In the genomic region with DNA sequence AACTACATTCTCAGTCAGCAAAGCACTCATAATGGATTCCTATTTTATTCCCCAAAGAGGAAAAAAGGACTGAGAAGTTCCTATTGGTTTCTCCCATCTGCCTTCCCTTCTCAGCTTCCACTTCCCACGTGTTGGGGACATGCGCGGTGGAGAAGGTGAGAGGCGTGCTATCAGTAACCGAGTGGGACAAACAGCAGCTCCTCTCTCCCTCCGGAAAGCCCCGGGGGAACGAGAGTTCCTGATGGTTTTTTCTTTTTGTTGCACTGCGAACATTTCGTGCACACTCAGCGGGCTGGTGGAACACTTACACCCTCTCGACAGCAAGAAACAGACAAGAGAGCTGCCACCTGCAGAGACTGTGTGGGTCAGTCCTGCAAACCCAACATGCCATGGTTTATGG, we compare ENCODE assay signal across 25 mouse cellular contexts. TPM values are rescaled to one million over a fixed set of nuclear protein-coding genes. Genes with fewer than 3 reads are reported as not detected.
A peak's percentile ranks its signal among the peaks of the same experiment; 100 is the strongest.
DNase-seq lines count a peak whose midpoint lies in the region; ATAC-seq and TF ChIP-seq lines count a peak whose summit lies in the region.
"Had no signal": no experiment of that assay in that cellular context is flagged by ENCODE, and none has a peak within 500 bp of the region (broad histone marks: within the 10 kb centered on the region; RNA-seq: fewer than 3 reads in every experiment).

No protein-coding gene starts in this region.

- no peak for TF ChIP-seq EP300 in CH12.LX (IDR thresholded peaks at IDR 0.05; ENCODE audit: low read length)

- no peaks in the 10 kb centered on the region for H3K9me3 ChIP-seq in CH12.LX (replicated peaks; ENCODE audit: low read length)
- no peaks in the 10 kb centered on the region for H3K9me3 ChIP-seq in hindbrain, embryonic 10.5 days
- H3K9me3 ChIP-seq: embryonic facial prominence, embryonic 12.5 days; heart, embryonic 13.5 days; intestine, embryonic 15.5 days; kidney, embryonic 15.5 days; limb, embryonic 13.5 days; liver, embryonic 13.5 days had no signal

- TF ChIP-seq POLR2A in CH12.LX (IDR thresholded peaks at IDR 0.05; ENCODE audit: low read depth, low read length) = no peak

- H3K4me2 ChIP-seq in CH12.LX (ENCODE audit: insufficient read depth, low read depth, poor library complexity, severe bottlenecking) = peak overlapping the region; percentile 48
- H3K4me2 ChIP-seq: embryonic facial prominence, embryonic 12.5 days; heart, embryonic 13.5 days; hindbrain, embryonic 14.5 days; intestine, embryonic 15.5 days; kidney, embryonic 15.5 days; limb, embryonic 13.5 days; liver, embryonic 13.5 days; lung, embryonic 14.5 days had no signal

- H3K27ac ChIP-seq in layer of hippocampus, adult 2 months = peak overlapping the region; percentile 90
- peak overlapping the region; percentile 80 for H3K27ac ChIP-seq in CH12.LX (ENCODE audit: insufficient read depth, low read depth)
- no peak overlapping the region for H3K27ac ChIP-seq in hindbrain, embryonic 10.5 days
- H3K27ac ChIP-seq: embryonic facial prominence, embryonic 12.5 days; heart, embryonic 13.5 days; hindbrain, embryonic 14.5 days; intestine, embryonic 15.5 days; kidney, embryonic 15.5 days; limb, embryonic 13.5 days; liver, embryonic 13.5 days had no signal

- no peak for TF ChIP-seq CTCF in layer of hippocampus, adult 2 months (conservative IDR thresholded peaks at IDR 0.05)
- no peak for TF ChIP-seq CTCF in CH12.LX (conservative IDR thresholded peaks at IDR 0.05 in 1 of 2, IDR thresholded peaks at IDR 0.05 in 1 of 2; ENCODE audit: low read depth in 2 of 2, low read length in 2 of 2)

- H3K4me3 ChIP-seq in layer of hippocampus, adult 2 months = no peak overlapping the region
- H3K4me3 ChIP-seq in CH12.LX (replicated peaks in 1 of 3; ENCODE audit: low read depth in 2 of 3, low read length in 2 of 3, poor library complexity in 1 of 3) = peak overlapping the region; percentile 16 to 57 (median 36)
- no peak overlapping the region for H3K4me3 ChIP-seq in hindbrain, embryonic 10.5 days
- H3K4me3 ChIP-seq: embryonic facial prominence, embryonic 12.5 days; erythroblast, embryonic 14.5 days; heart, embryonic 13.5 days; intestine, embryonic 15.5 days; kidney, embryonic 15.5 days; limb, embryonic 13.5 days; liver, embryonic 13.5 days had no signal

- peaks cover 36 to 77% of the 10 kb centered on the region in 2 experiments for H3K36me3 ChIP-seq in CH12.LX (replicated peaks in 1 of 2; ENCODE audit: control insufficient read depth in 1 of 2, insufficient read depth in 1 of 2, low read length in 1 of 2)
- H3K36me3 ChIP-seq in hindbrain, embryonic 10.5 days = peaks cover 96% of the 10 kb centered on the region

- H3K4me1 ChIP-seq in CH12.LX (ENCODE audit: control insufficient read depth in 1 of 2, insufficient read depth in 2 of 2) = peaks cover 10 to 71% of the 10 kb centered on the region in 2 experiments
- H3K4me1 ChIP-seq in hindbrain, embryonic 10.5 days (replicated peaks) = no peaks in the 10 kb centered on the region
- H3K4me1 ChIP-seq: embryonic facial prominence, embryonic 12.5 days; heart, embryonic 13.5 days; intestine, embryonic 15.5 days; kidney, embryonic 15.5 days; limb, embryonic 13.5 days; liver, embryonic 13.5 days had no signal

- no peaks in the 10 kb centered on the region for H3K27me3 ChIP-seq in CH12.LX (replicated peaks)
- H3K27me3 ChIP-seq in hindbrain, embryonic 10.5 days (ENCODE audit: insufficient read depth, poor library complexity, severe bottlenecking) = no peaks in the 10 kb centered on the region
- H3K27me3 ChIP-seq: embryonic facial prominence, embryonic 12.5 days; heart, embryonic 13.5 days; intestine, embryonic 15.5 days; kidney, embryonic 15.5 days; limb, embryonic 13.5 days; liver, embryonic 13.5 days had no signal

- peaks cover 16% of the 10 kb centered on the region for H3K79me2 ChIP-seq in CH12.LX (replicated peaks; ENCODE audit: control insufficient read depth, extremely low read depth, insufficient read depth, poor library complexity, severe bottlenecking)

- WGBS in hindbrain, embryonic 10.5 days = 94% methylated on average over 12 of the region's 12 CpGs

- dilution Hi-C loops in CH12.LX (cut with MboI; ENCODE audit: extremely low pct_ligation_motif_present, extremely low pct_unique_long_range_greater_than_20kb, low sequenced_read_pairs) = no loop called here

- no peak for TF ChIP-seq RAD21 in CH12.LX (IDR thresholded peaks at IDR 0.05; ENCODE audit: low read depth, low read length)

- DNase-seq in frontal cortex, postnatal 10 days (ENCODE audit: low spot score in 2 of 2) = no peak
- DNase-seq in layer of hippocampus, adult 2 months (ENCODE audit: low spot score in 2 of 2) = peak; percentile 66 to 74
- no peak for DNase-seq in layer of hippocampus, postnatal 25 days (ENCODE audit: extremely low spot score in 1 of 2, low spot score in 1 of 2)
- no peak for DNase-seq in CH12.LX (ENCODE audit: extremely low read depth)
- DNase-seq in layer of hippocampus, postnatal 36 days = peak; percentile 65 to 67
- no peak for DNase-seq in hindbrain, embryonic 10.5 days (ENCODE audit: low spot score)
- DNase-seq in cerebellum, postnatal 25 days = no peak
- DNase-seq: adrenal gland, postnatal 36 days; cerebellum, adult 2 months; kidney, postnatal 4 days; liver, embryonic 13.5 days; lung, embryonic 14.5 days; lung, postnatal 36 days; spleen, adult 18-20 months; thymus, adult 2 months had no signal

- H3K9ac ChIP-seq in CH12.LX (ENCODE audit: insufficient read depth, low read depth) = peak overlapping the region; percentile 36
- H3K9ac ChIP-seq: embryonic facial prominence, embryonic 12.5 days; heart, embryonic 13.5 days; hindbrain, embryonic 14.5 days; intestine, embryonic 15.5 days; kidney, embryonic 15.5 days; limb, embryonic 13.5 days; liver, embryonic 13.5 days; lung, embryonic 14.5 days had no signal

- in situ Hi-C loops in CH12.LX (cut with MboI; ENCODE audit: low pct_ligation_motif_present, low pct_unique_long_range_greater_than_20kb, low sequenced_read_pairs) = no loop called here

- ATAC-seq in frontal cortex, adult (ENCODE audit: low TSS enrichment) = peak; percentile 84
- ATAC-seq: forebrain, embryonic 14.5 days; intestine, embryonic 15.5 days; midbrain, embryonic 16.5 days had no signal

TF ChIP-seq in CH12.LX, 34 proteins besides CTCF, POLR2A, EP300 and RAD21:
- peak; percentile 50; the same call in 1 of the 2 replicates for TF ChIP-seq MAX (IDR thresholded peaks at IDR 0.05; ENCODE audit: low read length)
- TF ChIP-seq POLR2AphosphoS2 (IDR thresholded peaks at IDR 0.05; ENCODE audit: low read depth, low read length) = no peak
- TF ChIP-seq MYC (IDR thresholded peaks at IDR 0.05; ENCODE audit: low read depth, low read length) = peak; percentile 41; the same call in 1 of the 2 replicates
- TF ChIP-seq GABPA (IDR thresholded peaks at IDR 0.05; ENCODE audit: insufficient replicate concordance, low read depth, low read length) = no peak
- peak; percentile 71 for TF ChIP-seq NRF1 (IDR thresholded peaks at IDR 0.05; ENCODE audit: low read depth, low read length)

RNA-seq across cellular contexts. Expression of gene Ncf2, which starts 38.8 kb away (rescaled TPM):
- total RNA-seq in layer of hippocampus, adult 2 months (2021) = 1 to 10 TPM; 1.9 to 2.9 TPM
- 1 to 10 TPM; 3.5 to 3.7 TPM for total RNA-seq in layer of hippocampus, postnatal 25 days (2021)
- total RNA-seq in CH12.LX (2012; rRNA removed) = 82.5 and 89.2 TPM in 2 replicates
- 89.9 and 99.9 TPM in 2 replicates for total RNA-seq in CH12.LX (2014; rRNA removed)
- polyA plus RNA-seq in CH12.LX (2012; ENCODE audit: insufficient read length, low read depth) = 82.6 and 85.8 TPM in 2 replicates
- total RNA-seq in layer of hippocampus, postnatal 36 days (2021) = 1 to 10 TPM; 3.1 to 4.9 TPM
- 2.5 and 4.2 TPM in 2 replicates for polyA plus RNA-seq in hindbrain, embryonic 10.5 days (2016; fragmentation: Nextera tagmentation; extraction: Ambion mirVana)

Comparison
In these comparisons a context has a peak if more than half of its experiments do, and no peak if none do; other contexts are left out.
1. DNase-seq: peak in layer of hippocampus, adult 2 months (2 of 2) and layer of hippocampus, postnatal 36 days (2 of 2); none in frontal cortex, postnatal 10 days (0 of 2), layer of hippocampus, postnatal 25 days (0 of 2), CH12.LX (single experiment), hindbrain, embryonic 10.5 days (single experiment) and cerebellum, postnatal 25 days (0 of 2).
2. H3K4me3 ChIP-seq: peak in CH12.LX (3 of 3); none in layer of hippocampus, adult 2 months (single experiment) and hindbrain, embryonic 10.5 days (single experiment).
3. RNA of gene Ncf2, which starts 38.8 kb away (total RNA-seq): 82.5 to 99.9 TPM in CH12.LX; 3.1 to 4.9 TPM in layer of hippocampus, postnatal 36 days, 3.5 to 3.7 TPM in layer of hippocampus, postnatal 25 days and 1.9 to 2.9 TPM in layer of hippocampus, adult 2 months; every median in the first group is over 10 times any median in the second.